Mouse (Mus musculus): ENCODE measurements around the gene Vsig2. TPM values are rescaled to one million over a fixed set of nuclear protein-coding genes. Genes with fewer than 3 reads are reported as not detected.

The Vsig2 gene
- polyA plus RNA-seq, 1 experiment, result 11.8 TPM

DNA sequence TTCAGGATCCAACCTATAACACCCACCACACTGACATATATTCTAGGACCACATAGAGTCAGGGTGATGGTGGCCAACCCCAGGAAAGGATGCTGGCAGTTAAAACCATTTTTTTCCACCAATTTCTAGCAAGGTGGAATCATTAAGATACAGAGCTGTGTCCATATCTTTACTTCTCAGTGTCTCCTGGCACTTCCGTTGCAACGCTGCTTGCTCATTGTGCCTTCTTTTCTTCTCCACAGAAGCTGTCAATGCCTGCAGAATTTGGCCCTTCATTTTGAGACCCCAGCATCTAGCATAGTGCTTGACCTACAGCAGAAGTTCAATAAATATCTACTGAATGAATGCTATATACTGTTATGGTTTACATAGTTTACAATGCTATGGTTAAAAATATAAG is 28.0 kb downstream of the Vsig2 start:
- DNase-seq (ENCODE audit: low read depth), result no peak

DNA sequence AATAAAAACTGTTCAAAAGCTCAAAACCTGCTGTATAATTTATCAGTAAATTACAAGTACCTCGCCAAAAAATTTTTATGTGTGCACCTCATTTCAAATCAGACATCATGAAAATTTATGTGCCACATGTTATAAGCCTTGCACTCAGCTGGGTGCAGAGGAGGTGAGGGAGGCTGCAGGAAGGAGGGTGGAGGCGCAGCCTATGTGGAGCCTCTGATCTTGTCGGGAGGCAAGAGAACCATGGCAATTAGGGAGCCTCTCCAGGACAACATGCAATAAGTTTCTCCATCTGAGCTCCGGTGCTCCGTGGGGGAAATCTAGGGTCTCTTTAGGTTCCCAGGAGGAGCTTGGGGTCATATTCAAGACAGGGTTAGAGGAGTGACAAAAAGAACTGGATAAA is 28.4 kb downstream of the Vsig2 start:
- DNase-seq (ENCODE audit: low read depth), result no peak

DNA sequence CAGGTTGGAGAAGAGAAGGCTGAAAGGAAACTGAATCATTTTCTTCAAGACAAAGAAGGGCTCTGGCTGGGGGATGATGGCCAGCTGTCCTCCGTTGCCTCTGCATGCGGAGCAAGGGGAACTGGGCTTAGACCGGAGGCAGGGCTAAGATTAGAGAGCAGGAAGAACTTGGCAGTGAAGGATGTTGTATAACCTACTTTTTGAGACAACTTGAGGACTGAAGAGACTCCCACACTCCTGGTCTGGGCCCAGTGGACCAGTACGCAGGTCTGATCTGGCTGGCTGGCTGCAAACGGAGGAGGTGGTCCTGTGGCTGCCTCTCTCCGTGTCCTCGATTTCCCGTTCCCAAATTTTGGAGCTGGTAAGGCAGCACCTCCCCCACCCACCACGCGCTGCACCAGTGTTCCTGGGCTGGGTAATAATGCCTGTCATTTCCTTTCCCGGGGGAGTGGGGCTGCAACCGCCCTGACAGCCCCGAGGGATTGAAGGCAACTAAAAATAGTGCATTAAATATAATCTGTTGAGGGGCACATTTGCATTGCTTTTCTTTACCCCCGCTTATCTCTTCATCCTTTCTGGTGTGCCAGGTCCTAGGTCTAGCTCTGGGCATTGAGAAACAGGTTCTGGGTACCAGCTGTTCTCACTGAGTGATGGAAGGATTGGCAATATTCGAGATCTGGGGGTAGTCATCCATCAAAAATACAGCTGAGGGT is 29.0 kb downstream of the Vsig2 start:
- DNase-seq (ENCODE audit: low read depth), result no peak

DNA sequence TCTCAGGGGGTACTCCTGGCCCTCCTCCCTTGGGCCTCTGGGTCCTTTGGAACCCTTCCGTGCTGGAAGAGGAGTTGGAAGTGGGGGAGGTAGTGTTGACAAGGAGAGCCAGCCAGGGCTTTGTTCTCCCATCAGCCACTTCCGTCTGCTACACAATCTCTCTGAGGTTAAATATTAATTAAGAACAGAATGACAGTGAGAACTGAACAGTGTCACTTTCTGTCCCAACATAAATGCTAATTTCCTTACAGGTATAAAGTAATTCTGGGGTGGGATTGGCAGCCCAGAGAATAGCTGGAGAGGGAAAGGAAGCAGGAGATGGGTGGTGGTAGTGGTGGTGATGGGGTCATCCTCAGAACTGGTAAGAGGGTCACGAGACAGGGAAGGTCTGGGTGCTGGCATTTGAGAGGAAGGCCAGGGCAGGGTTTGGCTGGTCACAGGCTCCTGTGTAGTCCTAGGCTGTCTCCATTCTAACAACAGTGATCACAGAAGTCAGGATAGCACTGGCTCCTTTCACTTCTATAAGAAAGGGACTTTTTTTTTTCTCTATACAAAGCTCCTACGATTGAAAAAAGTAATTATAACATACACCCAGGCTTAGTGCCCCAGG is 29.7 kb downstream of the Vsig2 start:
- DNase-seq (ENCODE audit: low read depth), result no peak

DNA sequence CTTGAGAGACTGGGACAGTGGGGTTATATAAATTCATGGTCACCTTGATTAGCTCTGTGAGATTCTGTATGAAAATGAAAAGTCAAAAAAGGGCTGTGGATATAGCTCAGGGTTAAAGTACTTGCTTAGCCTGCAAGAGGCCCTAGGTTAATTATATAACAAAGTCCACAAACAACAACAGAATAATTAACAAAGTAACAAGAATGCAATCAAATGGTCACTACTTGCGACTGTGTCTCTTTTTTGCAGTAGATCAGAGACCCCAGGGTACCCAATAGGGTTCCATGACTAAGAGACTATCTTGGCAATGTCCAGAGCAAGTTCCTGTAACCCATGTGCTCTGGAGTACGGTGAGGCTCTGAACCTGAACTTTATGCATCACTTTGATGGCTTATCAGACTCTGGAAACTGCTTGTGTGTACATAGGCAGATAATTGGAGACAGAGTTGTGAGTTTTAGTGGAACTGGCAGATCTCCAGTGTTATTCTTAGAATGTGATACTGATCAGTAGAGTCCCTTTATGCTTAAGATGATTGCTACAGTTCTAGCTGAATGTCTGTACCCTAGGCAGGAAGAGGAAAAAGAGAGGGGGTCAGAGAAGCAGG is 30.3 kb downstream of the Vsig2 start:
- DNase-seq (ENCODE audit: low read depth), result no peak

DNA sequence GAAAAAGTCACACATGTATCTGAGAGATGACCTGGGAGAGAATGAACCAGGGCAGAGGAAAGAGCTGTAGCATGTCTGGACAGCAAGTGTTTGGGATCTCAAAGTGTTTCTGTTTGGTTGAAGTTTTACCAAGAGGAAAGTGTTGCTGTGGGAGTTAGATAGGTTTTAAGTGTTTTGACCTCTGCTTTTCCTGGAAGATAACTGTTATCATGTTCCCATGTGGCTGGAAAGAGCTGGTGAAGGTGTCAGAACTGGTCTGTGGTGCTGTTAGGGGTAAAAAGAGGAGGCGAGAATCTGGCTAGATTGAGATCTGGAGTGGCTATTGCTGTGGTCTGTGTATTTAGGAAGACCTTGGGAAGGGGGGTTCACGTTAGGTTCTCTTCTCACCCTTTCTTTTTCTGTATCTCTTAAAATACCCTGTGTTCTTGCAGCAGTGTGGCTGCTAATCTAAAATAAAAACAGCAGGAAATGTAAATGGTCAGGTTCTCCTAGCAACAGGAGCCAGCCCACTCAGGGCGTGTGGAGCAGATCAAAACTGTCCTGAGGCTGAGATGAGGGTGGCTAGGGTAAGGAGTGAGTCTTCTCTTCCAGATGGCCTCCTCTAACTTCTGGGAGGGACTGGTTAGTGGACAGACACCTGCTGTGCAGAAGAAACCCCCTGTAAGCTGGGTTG is 33.3 kb downstream of the Vsig2 start:
- DNase-seq (ENCODE audit: low read depth), result no peak

DNA sequence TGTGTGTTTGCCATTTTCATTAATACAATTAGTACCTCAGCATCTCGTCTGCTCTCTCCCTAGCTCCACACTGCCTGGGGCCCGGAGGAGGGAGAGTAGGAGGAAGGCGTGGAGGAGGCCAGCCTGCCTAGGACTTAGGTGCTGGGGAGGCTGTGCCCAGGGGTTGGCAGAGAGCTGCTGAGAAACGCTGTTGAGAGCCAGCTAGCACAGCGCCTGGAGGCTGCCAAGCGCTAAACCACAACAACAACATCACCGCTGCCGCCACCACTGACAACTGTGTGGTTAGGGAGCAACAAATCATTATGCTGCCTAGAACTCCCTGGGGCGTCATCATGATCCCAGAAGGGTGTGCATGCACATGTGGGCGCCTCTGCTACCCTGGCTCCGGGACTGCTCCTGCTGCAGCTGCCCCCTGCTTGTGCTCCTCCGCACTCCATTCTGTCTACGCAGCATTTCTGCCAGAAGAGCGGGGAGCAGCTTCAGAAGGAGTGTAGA is 37.4 kb downstream of the Vsig2 start:
- DNase-seq (ENCODE audit: low read depth), result peak; percentile 41

DNA sequence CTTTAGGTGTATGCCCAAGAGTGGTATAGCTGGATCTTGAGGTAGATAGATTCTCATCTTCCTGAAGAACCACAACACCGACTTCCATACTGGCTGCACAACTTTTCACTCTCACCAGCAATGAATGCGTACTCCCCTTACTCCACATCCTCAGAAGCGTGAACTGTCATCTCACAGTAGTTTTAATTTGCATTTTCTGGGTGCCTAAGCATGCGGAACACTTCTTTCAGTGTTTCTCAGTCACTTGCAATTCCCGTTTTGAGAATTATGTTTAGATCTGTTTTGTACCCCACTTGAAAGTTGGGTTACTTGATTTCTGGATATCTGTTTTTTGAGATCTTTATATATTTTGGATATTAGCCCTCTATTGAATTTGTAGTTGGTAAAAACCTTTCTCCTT is 44.5 kb downstream of the Vsig2 start:
- no peak for DNase-seq (ENCODE audit: low read depth)

DNA sequence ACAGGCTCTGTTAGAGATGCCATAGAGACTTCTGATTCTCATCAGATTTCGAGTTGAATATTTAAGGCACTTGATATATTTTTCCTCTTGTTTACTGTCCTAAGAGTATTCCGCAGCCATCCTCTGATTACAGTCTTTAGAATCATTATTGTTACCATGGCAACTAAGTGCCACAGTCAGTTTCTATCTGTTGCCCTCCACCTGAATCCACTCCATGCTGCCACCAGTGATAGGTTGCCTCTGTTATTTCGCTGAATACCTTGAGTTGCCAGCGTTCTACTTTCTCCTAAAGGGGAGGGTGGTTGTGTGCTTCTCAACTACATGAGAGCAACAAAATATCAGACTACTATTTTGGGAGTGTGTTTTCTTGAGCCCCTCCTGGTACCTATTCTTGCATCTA is 47.7 kb downstream of the Vsig2 start:
- DNase-seq (ENCODE audit: low read depth), result no peak

DNA sequence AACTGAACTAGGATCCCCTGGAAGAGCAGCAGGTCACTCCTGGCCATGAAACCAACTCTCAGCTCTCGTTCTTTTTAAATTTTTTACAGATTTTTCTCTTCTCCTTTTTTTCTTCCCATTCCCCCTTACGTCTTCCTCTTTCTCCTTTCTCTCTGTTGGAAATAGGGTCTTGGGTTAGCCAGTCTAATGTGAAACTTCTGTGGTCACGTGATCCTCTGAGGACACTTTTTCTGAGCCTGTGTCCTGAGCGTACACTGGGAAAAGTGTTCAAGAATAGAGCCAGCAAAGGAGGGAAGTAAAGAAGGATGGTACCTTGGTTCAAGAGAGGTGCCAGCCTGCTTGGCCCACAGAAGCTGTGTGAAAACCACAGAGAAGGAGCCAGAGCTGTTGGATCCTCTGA is 51.3 kb downstream of the Vsig2 start:
- DNase-seq (ENCODE audit: low read depth), result no peak

DNA sequence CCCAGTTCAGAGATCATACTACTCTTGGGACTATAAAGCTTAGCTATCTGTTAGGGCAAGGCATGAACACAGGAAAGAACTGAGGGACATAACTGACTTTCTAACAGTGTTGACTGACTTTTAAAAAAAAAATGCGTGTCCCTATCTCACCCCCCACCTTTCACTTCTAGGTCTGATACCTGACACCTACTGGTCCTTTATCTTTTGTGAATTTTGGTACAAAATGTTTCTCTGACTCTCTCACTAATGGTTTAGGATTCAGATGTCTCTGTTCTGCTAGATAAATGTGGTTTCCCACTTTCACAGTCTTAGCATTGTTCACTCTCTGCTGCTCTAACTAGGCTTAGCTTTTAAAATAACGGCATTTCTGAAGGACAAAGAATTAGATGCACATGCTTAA is 53.0 kb downstream of the Vsig2 start:
- DNase-seq (ENCODE audit: low read depth), result no peak

DNA sequence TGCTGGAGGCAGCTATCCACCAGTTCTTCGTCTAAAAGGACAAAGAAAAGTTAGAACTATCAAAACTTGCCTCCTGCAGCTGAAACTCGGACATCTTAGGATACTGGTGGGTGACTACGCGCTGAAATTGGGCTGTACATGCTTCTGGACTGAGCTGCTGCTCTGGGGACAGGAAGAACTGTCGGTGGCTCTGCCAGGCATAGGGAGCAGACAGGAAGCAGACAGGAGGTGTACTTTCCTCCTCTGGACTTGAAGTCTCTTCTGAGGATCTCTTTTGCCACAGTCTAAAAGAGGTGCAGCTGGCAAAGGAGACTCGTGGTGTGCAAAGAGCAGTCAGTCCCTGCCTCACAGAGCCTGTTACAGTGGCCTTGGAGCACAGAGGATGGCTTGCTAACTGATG is 53.6 kb downstream of the Vsig2 start:
- no peak for DNase-seq (ENCODE audit: low read depth)

DNA sequence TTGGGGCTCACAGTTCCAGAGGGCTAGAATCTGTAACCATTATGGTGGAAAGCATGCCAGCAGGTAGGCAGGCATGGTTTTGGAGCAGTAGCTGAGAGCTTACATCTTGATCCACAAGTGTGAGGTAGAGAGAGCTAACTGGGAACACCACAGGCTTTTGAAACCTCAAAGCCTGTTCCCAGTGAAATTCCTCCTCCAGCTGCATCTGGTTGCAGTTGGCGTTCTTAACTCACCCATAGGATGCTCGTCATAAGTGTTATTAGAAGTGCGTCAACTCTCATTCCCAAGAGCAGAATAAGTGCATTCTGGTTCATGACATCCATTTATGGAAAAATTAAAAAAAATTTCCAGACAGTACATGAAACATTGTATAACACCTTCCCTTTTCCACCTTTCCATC is 54.6 kb downstream of the Vsig2 start:
- DNase-seq (ENCODE audit: low read depth), result no peak

Other genes with a start within 250 kb of the Vsig2 start
- 0.77 and 1.1 TPM in 2 replicates for gene Ccdc15, start 190.8 kb upstream of the Vsig2 start, polyA plus RNA-seq (2012; rRNA removed)
- 0.32 and 0.51 TPM in 2 replicates for gene Hepacam, start 171.9 kb upstream of the Vsig2 start, polyA plus RNA-seq (2012; rRNA removed)
- 27.9 and 34.2 TPM in 2 replicates for gene Robo4, start 137.4 kb upstream of the Vsig2 start, polyA plus RNA-seq (2012; rRNA removed)
- 0.25 and 0.34 TPM in 2 replicates for gene Robo3, start 106.0 kb upstream of the Vsig2 start, polyA plus RNA-seq (2012; rRNA removed)
- gene Msantd2, start 49.9 kb upstream of the Vsig2 start, polyA plus RNA-seq (2012; rRNA removed), result 9.2 and 10.4 TPM in 2 replicates
- gene Esam, start 11.2 kb upstream of the Vsig2 start, polyA plus RNA-seq (2012; rRNA removed), result 60.9 and 73.5 TPM in 2 replicates
- gene Nrgn, start 13.6 kb downstream of the Vsig2 start, polyA plus RNA-seq (2012; rRNA removed), result 19.3 and 24.3 TPM in 2 replicates
- gene Siae, start 16.4 kb downstream of the Vsig2 start, polyA plus RNA-seq (2012; rRNA removed), result 13.6 and 14.4 TPM in 2 replicates
- 3.4 and 4.9 TPM in 2 replicates for gene Spa17, start 74.5 kb downstream of the Vsig2 start, polyA plus RNA-seq (2012; rRNA removed)
- 64.0 and 70.4 TPM in 2 replicates for gene Tbrg1, start 118.1 kb downstream of the Vsig2 start, polyA plus RNA-seq (2012; rRNA removed)
- not detected in 2 replicates for gene Panx3, start 130.0 kb downstream of the Vsig2 start, polyA plus RNA-seq (2012; rRNA removed)
- not detected in 2 replicates for gene Olfr160, start 177.0 kb downstream of the Vsig2 start, polyA plus RNA-seq (2012; rRNA removed)
- gene Olfr874, start 205.9 kb downstream of the Vsig2 start, polyA plus RNA-seq (2012; rRNA removed), result not detected in 2 replicates
- not detected in 2 replicates for gene Olfr875, start 232.6 kb downstream of the Vsig2 start, polyA plus RNA-seq (2012; rRNA removed)

Data from gonadal fat pad, adult 2 months (tissue).